Mouse (Mus musculus) kidney, embryonic 15.5 days (tissue): ENCODE measurements around the gene Nr1h4. TPM values are rescaled to one million over a fixed set of nuclear protein-coding genes. Genes with fewer than 3 reads are reported as not detected.

Source experiments
- ATAC-seq: fragments of 200-750 bp; cut with Nextera tagmentation; replicated peaks from 2 replicates; pipeline ENCODE4 v1.8.0; 2017; ENCODE audit warnings: moderate TSS enrichment; ENCODE audit not compliant: low FRiP score
- H3K27ac ChIP-seq: fragments of 300-500 bp; sonication (generic); 2 replicates; pipeline ENCODE4 v1.5.1; 2015; ENCODE audit warnings: mild to moderate bottlenecking, inconsistent platforms
- H3K27me3 ChIP-seq: fragments of 300-500 bp; sonication (generic); 2 replicates; pipeline ENCODE4 v1.6.1; 2015; ENCODE audit warnings: inconsistent platforms
- H3K36me3 ChIP-seq: fragments of 300-500 bp; sonication (generic); 2 replicates; pipeline ENCODE4 v1.6.1; 2015; ENCODE audit warnings: inconsistent platforms
- H3K4me1 ChIP-seq: fragments of 300-500 bp; sonication (generic); 2 replicates; pipeline ENCODE4 v1.6.1; 2015; ENCODE audit warnings: inconsistent platforms
- H3K4me2 ChIP-seq: fragments of 300-500 bp; sonication (generic); 2 replicates; pipeline ENCODE4 v1.6.1; 2015; ENCODE audit warnings: moderate library complexity, mild to moderate bottlenecking, inconsistent platforms
- H3K4me3 ChIP-seq: fragments of 300-500 bp; sonication (generic); replicated peaks from 2 replicates; pipeline ENCODE4 v1.5.1; 2015; ENCODE audit warnings: mild to moderate bottlenecking, inconsistent platforms
- H3K9ac ChIP-seq: fragments of 300-500 bp; sonication (generic); 2 replicates; pipeline ENCODE4 v1.6.1; 2015; ENCODE audit warnings: mild to moderate bottlenecking, inconsistent platforms
- H3K9me3 ChIP-seq: fragments of 300-500 bp; sonication (generic); replicated peaks from 2 replicates; pipeline ENCODE4 v1.6.1; 2016; ENCODE audit warnings: inconsistent platforms
- WGBS: fragments of 180-500 bp; shearing (Covaris S2); methylation state at CpG from one replicate; pipeline ENCODE4 v1.1.7; 2015; ENCODE audit warnings: mixed read lengths; 5-methylcytosine and 5-hydroxymethylcytosine counted together
- polyA plus RNA-seq: library from polyadenylated mRNA; unstranded; fragments of >200 nt; fragmentation: Nextera tagmentation; extraction: Ambion mirVana; gene quantifications from 2 replicates; pipeline ENCODE4 v1.2.1, GENCODE M21; 2015

Nr1h4 gene
- polyA plus RNA-seq, 1 experiment from 2014 or later: 2.4 TPM

GRCm38 (mm10) chr10:89551657-89552056 lies 18.3 kb upstream of the Nr1h4 start:
- WGBS: 94% methylated on average over 4 of the region's 4 CpGs
- Histone ChIP-seq H3K27ac (no peak overlapping the region), H3K4me3 (no peak overlapping the region), H3K27me3 (no peaks in the 10 kb centered on the region), H3K4me1 (peaks cover 4% of the 10 kb centered on the region; the same call in 1 of the 2 replicates), H3K4me2 (no peak overlapping the region), H3K9me3 (no peaks in the 10 kb centered on the region), H3K36me3 (no peaks in the 10 kb centered on the region), H3K9ac (no peak overlapping the region)
- no peak for ATAC-seq

GRCm38 (mm10) chr10:89548028-89548427 lies 14.6 kb upstream of the Nr1h4 start:
- H3K27me3 ChIP-seq: no peaks in the 10 kb centered on the region
- 31% methylated on average over 6 of the region's 6 CpGs for WGBS
- H3K27ac ChIP-seq: no peak overlapping the region
- H3K4me1 ChIP-seq: peaks cover 6% of the 10 kb centered on the region; the same call in 1 of the 2 replicates
- no peak overlapping the region for H3K4me2 ChIP-seq
- H3K36me3 ChIP-seq: no peaks in the 10 kb centered on the region
- no peak overlapping the region for H3K4me3 ChIP-seq
- no peak overlapping the region for H3K9ac ChIP-seq
- H3K9me3 ChIP-seq: no peaks in the 10 kb centered on the region
- ATAC-seq: no peak

- H3K9ac ChIP-seq: no peak overlapping the region
- no peak overlapping the region for H3K4me2 ChIP-seq
- H3K27ac ChIP-seq: no peak overlapping the region
- H3K4me3 ChIP-seq: no peak overlapping the region
- no peaks in the 10 kb centered on the region for H3K27me3 ChIP-seq
- no peaks in the 10 kb centered on the region for H3K9me3 ChIP-seq
- peaks cover 6% of the 10 kb centered on the region; the same call in 1 of the 2 replicates for H3K4me1 ChIP-seq
- WGBS: 69% methylated on average over 2 of the region's 2 CpGs
- no peak for ATAC-seq
- no peaks in the 10 kb centered on the region for H3K36me3 ChIP-seq
Observed at GRCm38 (mm10) chr10:89546989-89547388, 13.6 kb upstream of the Nr1h4 start.

DNA sequence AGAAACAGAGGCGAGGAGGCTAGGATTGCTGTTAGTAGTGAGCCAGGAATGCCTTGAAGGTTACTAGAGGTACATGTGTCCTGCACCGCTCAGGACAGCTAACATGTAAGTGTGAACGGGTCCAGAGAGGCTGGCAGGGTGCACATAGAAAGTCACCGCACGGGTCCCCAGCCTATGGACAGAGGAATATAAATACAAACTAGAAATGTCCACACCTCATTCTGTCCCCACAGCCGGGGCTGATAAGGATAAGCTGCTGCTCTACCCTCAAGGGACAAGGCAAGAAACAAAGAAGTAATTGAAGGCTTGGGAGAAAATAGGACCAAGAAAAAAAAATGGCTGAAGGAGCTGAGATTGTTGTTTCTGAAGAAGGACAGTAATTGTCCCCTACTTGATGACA lies 10.5 kb upstream of the Nr1h4 start:
- Histone ChIP-seq H3K4me1 (peaks cover 6% of the 10 kb centered on the region; the same call in 1 of the 2 replicates), H3K27me3 (no peaks in the 10 kb centered on the region), H3K36me3 (no peaks in the 10 kb centered on the region), H3K27ac (no peak overlapping the region), H3K9me3 (no peaks in the 10 kb centered on the region), H3K4me2 (no peak overlapping the region), H3K9ac (no peak overlapping the region), H3K4me3 (no peak overlapping the region)
- no peak for ATAC-seq
- WGBS: 75% methylated on average over 6 of the region's 6 CpGs

DNA sequence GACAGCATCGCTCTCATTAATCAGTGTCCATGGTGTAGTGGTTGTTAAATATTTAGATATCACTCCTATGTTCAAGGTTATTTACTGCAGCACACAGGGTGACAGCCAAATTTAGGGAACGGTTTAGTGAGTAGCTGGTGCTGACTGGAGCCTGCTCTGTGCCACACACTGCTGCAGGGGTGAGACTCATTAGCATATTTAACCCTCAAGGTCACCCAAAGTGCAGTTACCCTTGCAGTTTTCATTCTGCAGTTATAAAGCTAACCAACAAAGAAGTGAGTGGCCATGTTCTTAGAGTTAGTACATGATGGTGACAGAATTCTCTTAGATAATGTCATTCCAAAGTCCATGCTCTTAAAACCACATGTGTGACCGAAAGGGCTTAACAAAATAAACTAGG lies 8.9 kb upstream of the Nr1h4 start:
- WGBS: 79% methylated on average over 3 of the region's 3 CpGs
- 0 out of 2 replicates have a peak, but pooled peaks have one; percentile 15 for ATAC-seq
- H3K27ac ChIP-seq: no peak overlapping the region

GRCm38 (mm10) chr10:89532451-89532850 lies 934 bp downstream of the Nr1h4 start:
- 87% methylated on average over 5 of the region's 5 CpGs for WGBS
- H3K36me3 ChIP-seq: no peaks in the 10 kb centered on the region
- no peak overlapping the region for H3K27ac ChIP-seq
- no peak overlapping the region for H3K4me2 ChIP-seq
- H3K4me3 ChIP-seq: no peak overlapping the region
- H3K4me1 ChIP-seq: peaks cover 14% of the 10 kb centered on the region; the same call in 1 of the 2 replicates
- no peaks in the 10 kb centered on the region for H3K9me3 ChIP-seq
- ATAC-seq: no peak
- no peaks in the 10 kb centered on the region for H3K27me3 ChIP-seq
- H3K9ac ChIP-seq: no peak overlapping the region

More for the DNA sequence above, 8.9 kb upstream of the Nr1h4 start:
- no peaks in the 10 kb centered on the region for H3K27me3 ChIP-seq
- H3K9ac ChIP-seq: no peak overlapping the region
- no peaks in the 10 kb centered on the region for H3K9me3 ChIP-seq
- 0 out of 2 replicates have a peak, but pooled peaks cover 2% of the 10 kb centered on the region for H3K4me1 ChIP-seq
- no peaks in the 10 kb centered on the region for H3K36me3 ChIP-seq
- H3K4me3 ChIP-seq: no peak overlapping the region
- H3K4me2 ChIP-seq: no peak overlapping the region

- no peaks in the 10 kb centered on the region for H3K36me3 ChIP-seq
- H3K4me3 ChIP-seq: no peak overlapping the region
- H3K9ac ChIP-seq: no peak overlapping the region
- no peak for ATAC-seq
- H3K27me3 ChIP-seq: no peaks in the 10 kb centered on the region
- no peak overlapping the region for H3K4me2 ChIP-seq
- H3K9me3 ChIP-seq: no peaks in the 10 kb centered on the region
- H3K4me1 ChIP-seq: peaks cover 14% of the 10 kb centered on the region; the same call in 1 of the 2 replicates
- H3K27ac ChIP-seq: no peak overlapping the region
- 81% methylated on average over 2 of the region's 2 CpGs for WGBS
Observed at GRCm38 (mm10) chr10:89531976-89532375, 1.4 kb downstream of the Nr1h4 start.

DNA sequence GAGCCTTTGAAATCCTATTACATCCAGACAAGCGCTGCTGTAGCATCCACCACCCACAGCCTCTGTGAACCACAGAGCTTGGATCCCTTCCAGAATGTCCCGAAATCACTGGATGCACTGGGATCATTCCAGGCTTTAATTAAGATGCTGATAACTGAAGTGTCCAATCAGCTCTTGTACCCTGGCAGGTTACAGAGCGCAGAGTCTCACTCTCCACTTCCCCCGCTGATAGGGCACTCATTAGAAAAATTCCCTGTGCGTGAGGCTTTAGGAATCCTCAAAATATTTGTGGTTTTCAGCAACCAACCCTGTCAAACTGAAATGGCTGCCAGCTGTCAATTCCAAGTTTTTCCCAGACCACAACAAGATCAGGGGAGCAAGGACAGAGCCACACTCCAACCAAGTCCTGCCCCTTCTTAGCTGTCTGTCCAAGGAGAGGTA lies 2.2 kb downstream of the Nr1h4 start:
- WGBS: 59% methylated on average over 5 of the region's 5 CpGs
- Histone ChIP-seq H3K27ac (no peak overlapping the region), H3K4me3 (no peak overlapping the region), H3K36me3 (no peaks in the 10 kb centered on the region), H3K27me3 (no peaks in the 10 kb centered on the region), H3K4me1 (peaks cover 14% of the 10 kb centered on the region; the same call in 1 of the 2 replicates), H3K4me2 (no peak overlapping the region), H3K9me3 (no peaks in the 10 kb centered on the region), H3K9ac (no peak overlapping the region)
- peak; percentile 64; the same call in 1 of the 2 replicates for ATAC-seq

DNA sequence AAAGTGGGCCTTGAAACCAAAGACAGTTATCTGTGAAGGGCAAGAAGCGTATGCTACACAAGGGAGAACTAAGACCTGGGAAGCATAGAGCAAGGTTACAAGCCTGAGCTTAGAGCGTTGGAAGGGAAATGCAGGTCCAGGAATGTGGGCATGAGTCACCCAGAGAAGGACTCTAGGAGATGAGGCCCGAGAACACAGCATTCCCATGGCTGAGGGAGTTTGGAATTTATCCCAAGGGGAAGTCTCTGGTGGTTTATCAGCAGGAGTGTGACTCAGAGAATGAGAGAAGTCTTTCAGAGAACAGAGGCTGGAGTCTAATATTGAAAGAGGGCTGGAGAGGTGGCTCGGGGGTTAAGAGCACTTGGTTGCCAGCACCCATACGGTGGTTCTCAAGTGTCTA lies 6.3 kb downstream of the Nr1h4 start:
- Histone ChIP-seq H3K9me3 (no peaks in the 10 kb centered on the region), H3K4me2 (no peak overlapping the region), H3K9ac (no peak overlapping the region), H3K4me3 (no peak overlapping the region), H3K27me3 (no peaks in the 10 kb centered on the region), H3K4me1 (peaks cover 7% of the 10 kb centered on the region; the same call in 1 of the 2 replicates), H3K36me3 (no peaks in the 10 kb centered on the region), H3K27ac (no peak overlapping the region)
- WGBS: 74% methylated on average over 5 of the region's 5 CpGs
- ATAC-seq: no peak

- 81% methylated on average over 2 of the region's 2 CpGs for WGBS
Observed at GRCm38 (mm10) chr10:89525823-89526222, 7.6 kb downstream of the Nr1h4 start.

GRCm38 (mm10) chr10:89522481-89522880 lies 10.9 kb downstream of the Nr1h4 start:
- Histone ChIP-seq H3K9ac (no peak overlapping the region), H3K4me3 (no peak overlapping the region), H3K9me3 (no peaks in the 10 kb centered on the region), H3K4me2 (no peak overlapping the region), H3K4me1 (no peaks in the 10 kb centered on the region), H3K27me3 (no peaks in the 10 kb centered on the region), H3K36me3 (no peaks in the 10 kb centered on the region), H3K27ac (no peak overlapping the region)
- no peak for ATAC-seq
- WGBS: 77% methylated on average over 7 of the region's 7 CpGs

More at GRCm38 (mm10) chr10:89525823-89526222, 7.6 kb downstream of the Nr1h4 start:
- ATAC-seq: no peak
- Histone ChIP-seq H3K36me3 (no peaks in the 10 kb centered on the region), H3K9me3 (no peaks in the 10 kb centered on the region), H3K4me2 (no peak overlapping the region), H3K27ac (no peak overlapping the region), H3K9ac (no peak overlapping the region), H3K4me3 (no peak overlapping the region), H3K4me1 (peaks cover 2% of the 10 kb centered on the region; the same call in 1 of the 2 replicates), H3K27me3 (no peaks in the 10 kb centered on the region)

DNA sequence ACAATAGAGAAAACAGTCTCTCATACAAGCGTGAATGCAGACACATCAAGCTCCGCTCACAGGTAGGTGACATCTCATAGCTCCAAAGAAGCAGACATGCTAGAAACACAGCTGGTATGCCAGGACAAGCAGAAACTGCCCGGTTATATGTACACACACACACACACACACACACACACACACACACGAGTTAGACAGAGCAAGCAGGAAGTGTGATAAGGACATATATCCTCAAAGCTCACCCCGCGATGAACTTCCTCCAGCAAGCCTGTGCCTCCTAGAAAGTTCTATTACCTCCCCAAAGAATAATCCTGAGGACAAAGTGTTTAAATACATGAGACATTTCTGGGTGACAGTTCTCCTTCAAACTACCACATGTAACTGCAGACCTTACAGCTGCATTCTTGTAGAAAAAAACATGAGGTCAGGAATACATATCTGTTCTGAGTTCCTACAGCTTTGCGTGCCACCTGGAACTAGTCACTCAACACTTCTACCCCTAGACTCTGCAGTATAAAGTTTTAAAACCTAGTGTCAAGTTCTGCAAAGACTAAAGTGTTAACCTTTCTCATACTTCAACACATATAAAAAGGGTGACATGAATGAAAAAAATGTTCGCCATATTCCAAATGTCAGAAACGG lies 11.5 kb downstream of the Nr1h4 start:
- H3K27me3 ChIP-seq: no peaks in the 10 kb centered on the region
- no peak overlapping the region for H3K27ac ChIP-seq
- 75% methylated on average over 9 of the region's 9 CpGs for WGBS
- H3K4me2 ChIP-seq: no peak overlapping the region
- H3K36me3 ChIP-seq: no peaks in the 10 kb centered on the region
- no peak overlapping the region for H3K4me3 ChIP-seq
- no peaks in the 10 kb centered on the region for H3K9me3 ChIP-seq
- H3K9ac ChIP-seq: no peak overlapping the region
- no peaks in the 10 kb centered on the region for H3K4me1 ChIP-seq
- no peak for ATAC-seq
